Comparison of ENCODE assay signal across 8 mouse cellular contexts in genomic region chr15:99474576-99474926, GRCm38 (mm10). TPM values are rescaled to one million over a fixed set of nuclear protein-coding genes. Genes with fewer than 3 reads are reported as not detected.
A peak's percentile ranks its signal among the peaks of the same experiment; 100 is the strongest.
DNase-seq lines count a peak whose midpoint lies in the region; ATAC-seq and TF ChIP-seq lines count a peak whose summit lies in the region.

Gene Bcdin3d, minus strand, starts transcription at chr15:99474730.

- H3K9ac ChIP-seq in embryonic facial prominence, embryonic 12.5 days = peak within 1 kb of the TSS; percentile 72
- H3K9ac ChIP-seq in limb, embryonic 14.5 days (ENCODE audit: low read depth, low read length, severe bottlenecking) = peak within 1 kb of the TSS; percentile 85
- peak within 1 kb of the TSS; percentile 94 for H3K9ac ChIP-seq in midbrain, embryonic 16.5 days (ENCODE audit: low read depth, low read length)

- WGBS in embryonic facial prominence, embryonic 12.5 days = 2% methylated on average over 26 of the region's 26 CpGs
- under 1% methylated on average over 25 of the region's 26 CpGs for WGBS in limb, embryonic 14.5 days
- WGBS in midbrain, embryonic 16.5 days = under 1% methylated on average over 26 of the region's 26 CpGs

- peaks cover 13% of the 10 kb centered on the region for H3K36me3 ChIP-seq in embryonic facial prominence, embryonic 12.5 days
- H3K36me3 ChIP-seq in limb, embryonic 14.5 days (ENCODE audit: control insufficient read depth, insufficient read depth, low read length) = peaks cover 13% of the 10 kb centered on the region
- H3K36me3 ChIP-seq in midbrain, embryonic 16.5 days (ENCODE audit: control insufficient read depth, insufficient read depth, low read length) = no peaks in the 10 kb centered on the region; the same call in 1 of the 2 replicates

- peak; percentile 75; the same call in 1 of the 2 replicates for TF ChIP-seq POLR2A in limb, embryonic 14.5 days (IDR thresholded peaks at IDR 0.05; ENCODE audit: borderline replicate concordance, extremely low read depth, insufficient read depth, insufficient read length)

- H3K4me2 ChIP-seq in embryonic facial prominence, embryonic 12.5 days (replicated peaks) = peak within 1 kb of the TSS; percentile 60
- peak within 1 kb of the TSS; percentile 60 for H3K4me2 ChIP-seq in limb, embryonic 14.5 days (replicated peaks; ENCODE audit: low read depth, low read length, severe bottlenecking)
- H3K4me2 ChIP-seq in midbrain, embryonic 16.5 days (ENCODE audit: low read length) = peak within 1 kb of the TSS; percentile 78

- peak within 1 kb of the TSS; percentile 63 for H3K4me3 ChIP-seq in embryonic facial prominence, embryonic 12.5 days
- H3K4me3 ChIP-seq in limb, embryonic 14.5 days (replicated peaks; ENCODE audit: low read length) = peak within 1 kb of the TSS; percentile 78
- peak within 1 kb of the TSS; percentile 92 for H3K4me3 ChIP-seq in midbrain, embryonic 16.5 days (ENCODE audit: low read depth, low read length)

- H3K27me3 ChIP-seq in embryonic facial prominence, embryonic 12.5 days = no peaks in the 10 kb centered on the region
- H3K27me3 ChIP-seq in limb, embryonic 14.5 days (ENCODE audit: control insufficient read depth, insufficient read depth, low read length) = no peaks in the 10 kb centered on the region
- no peaks in the 10 kb centered on the region for H3K27me3 ChIP-seq in midbrain, embryonic 16.5 days (ENCODE audit: control insufficient read depth, insufficient read depth, low read depth, low read length)

- ATAC-seq in embryonic facial prominence, embryonic 12.5 days (ENCODE audit: insufficient number of reproducible peaks, insufficient read depth, low FRiP score, low TSS enrichment) = peak; percentile 78
- peak; percentile 85 for ATAC-seq in limb, embryonic 14.5 days (ENCODE audit: low FRiP score, low read depth)
- ATAC-seq in midbrain, embryonic 16.5 days = peak; percentile 88

- H3K9me3 ChIP-seq in embryonic facial prominence, embryonic 12.5 days = no peaks in the 10 kb centered on the region
- H3K9me3 ChIP-seq in limb, embryonic 14.5 days (ENCODE audit: control insufficient read depth, low read length) = no peaks in the 10 kb centered on the region
- H3K9me3 ChIP-seq in midbrain, embryonic 16.5 days (replicated peaks; ENCODE audit: control insufficient read depth, low read length, poor library complexity, severe bottlenecking) = no peaks in the 10 kb centered on the region

- peak; percentile 91 for DNase-seq in 3134 (ENCODE audit: extremely low read depth, insufficient read length, low spot score)
- DNase-seq in adrenal gland, postnatal 14 days = peak; percentile 95
- peak; percentile 87 for DNase-seq in heart, adult 8-10 months (ENCODE audit: low spot score)
- peak; percentile 84 to 88 for DNase-seq in kidney, adult 8-10 months
- peak; percentile 91 for DNase-seq in limb, embryonic 14.5 days (ENCODE audit: low spot score)
- DNase-seq in spleen, postnatal 14 days (ENCODE audit: low spot score in 2 of 2) = peak; percentile 68 to 81

- H3K27ac ChIP-seq in embryonic facial prominence, embryonic 12.5 days = peak within 1 kb of the TSS; percentile 93
- H3K27ac ChIP-seq in limb, embryonic 14.5 days (replicated peaks; ENCODE audit: low read depth, low read length) = peak within 1 kb of the TSS; percentile 89
- peak within 1 kb of the TSS; percentile 85 for H3K27ac ChIP-seq in midbrain, embryonic 16.5 days (ENCODE audit: low read length)

- H3K4me1 ChIP-seq in embryonic facial prominence, embryonic 12.5 days = peaks cover 14% of the 10 kb centered on the region; the same call in 1 of the 2 replicates
- peaks cover 6% of the 10 kb centered on the region; the same call in 1 of the 2 replicates for H3K4me1 ChIP-seq in limb, embryonic 14.5 days (ENCODE audit: control insufficient read depth, insufficient read depth, low read length)
- peaks cover 10% of the 10 kb centered on the region for H3K4me1 ChIP-seq in midbrain, embryonic 16.5 days (ENCODE audit: control insufficient read depth, insufficient read depth, low read length)

RNA-seq across cellular contexts. Expression of gene Bcdin3d, which starts in this region (rescaled TPM):
- total RNA-seq in adrenal gland, postnatal 14 days (2021) = 3.9 and 6.8 TPM in 2 replicates
- polyA plus RNA-seq in embryonic facial prominence, embryonic 12.5 days (2016; fragmentation: Nextera tagmentation; extraction: Ambion mirVana) = 14.6 and 16.3 TPM in 2 replicates
- total RNA-seq in heart, adult 8-10 months (2022) = 1 to 10 TPM; 3.0 to 3.4 (median 3.3) TPM
- 9.0 and 9.2 TPM in 2 replicates for polyA plus RNA-seq in limb, embryonic 14.5 days (2012; rRNA removed)
- 13.6 and 14.5 TPM in 2 replicates for polyA plus RNA-seq in limb, embryonic 14.5 days (2014; fragmentation: Nextera tagmentation; extraction: Ambion mirVana)
- polyA plus RNA-seq in midbrain, embryonic 16.5 days (2015; fragmentation: Nextera tagmentation; extraction: Ambion mirVana) = 19.0 and 21.6 TPM in 2 replicates

Comparison
In these comparisons a context has a peak if more than half of its experiments do, and no peak if none do; other contexts are left out.
1. Peak in every context shown above with its lines: DNase-seq, ATAC-seq, H3K4me3 ChIP-seq and H3K27ac ChIP-seq.